Mouse (Mus musculus) thymus, adult 2 months (tissue): Measurements from ENCODE around the gene Scg5.

Source experiments
- CTCF ChIP-seq: fragments of 200-500 bp; IDR thresholded peaks from 2 replicates; pipeline ENCODE4 v1.5.1; 2012; ENCODE audit warnings: mild to moderate bottlenecking, control low read depth, low read length, moderate library complexity, borderline replicate concordance; ENCODE audit not compliant: control insufficient read depth, poor library complexity, insufficient read depth; ENCODE audit errors: extremely low read depth
- POLR2A ChIP-seq: fragments of 200-500 bp; IDR thresholded peaks from 2 replicates; pipeline ENCODE4 v1.6.1; 2012; ENCODE audit warnings: mild to moderate bottlenecking, low read length, control low read depth, moderate library complexity; ENCODE audit not compliant: control insufficient read depth, poor library complexity, insufficient read depth; ENCODE audit errors: extremely low read depth

- TF ChIP-seq CTCF: no peak
- no peak for TF ChIP-seq POLR2A
Measured at GRCm38 (mm10) chr2:113870115-113870514, 41.2 kb upstream of the Scg5 start.
